Mouse (Mus musculus) spleen, adult 2 months (tissue): ENCODE results near the gene Iqcn. TPM values are rescaled to one million over a fixed set of nuclear protein-coding genes. Genes with fewer than 3 reads are reported as not detected.
A peak's percentile ranks its signal among the peaks of the same experiment; 100 is the strongest.

Source experiments
- DNase-seq, 2 experiments: peaks; one replicate each; pipeline versions ENCODE4 v3.0.0 to v3.0.0-alpha.2; 2012 to 2021; ENCODE audit warnings: low spot score in 2 of 2, low read depth in 1 of 2
- H3K27ac ChIP-seq: fragments of 200-500 bp; 2 replicates; pipeline ENCODE4 v1.5.1; 2012; ENCODE audit warnings: low read length, inconsistent platforms; ENCODE audit not compliant: insufficient read depth
- H3K27me3 ChIP-seq: fragments of 200-500 bp; 2 replicates; pipeline ENCODE4 v1.6.1; 2012; ENCODE audit warnings: mild to moderate bottlenecking, moderate library complexity, low read length, inconsistent platforms; ENCODE audit not compliant: control insufficient read depth, insufficient read depth
- H3K36me3 ChIP-seq: fragments of 200-500 bp; 2 replicates; pipeline ENCODE4 v1.6.1; 2012; ENCODE audit warnings: mild to moderate bottlenecking, low read length, inconsistent platforms; ENCODE audit not compliant: control insufficient read depth, insufficient read depth
- H3K4me1 ChIP-seq: fragments of 200-500 bp; 2 replicates; pipeline ENCODE4 v1.6.1; 2011; ENCODE audit warnings: inconsistent platforms; ENCODE audit not compliant: control insufficient read depth, insufficient read depth, insufficient read length
- H3K4me3 ChIP-seq: fragments of 200-500 bp; 2 replicates; pipeline ENCODE4 v1.5.1; 2011; ENCODE audit warnings: mild to moderate bottlenecking, inconsistent platforms; ENCODE audit not compliant: insufficient read depth, insufficient read length; ENCODE audit errors: extremely low read depth
- CTCF ChIP-seq: fragments of 200-500 bp; IDR thresholded peaks from 2 replicates; pipeline ENCODE4 v1.5.1; 2011; ENCODE audit warnings: mild to moderate bottlenecking, inconsistent platforms; ENCODE audit not compliant: insufficient read depth, insufficient read length, insufficient replicate concordance; ENCODE audit errors: extremely low read depth
- POLR2A ChIP-seq: fragments of 200-500 bp; IDR thresholded peaks from 2 replicates; pipeline ENCODE4 v1.6.1; 2011; ENCODE audit warnings: low read depth, low read length, inconsistent platforms
- WGBS: fragments of 180-500 bp; shearing (Covaris S2); methylation state at CpG from one replicate; pipeline ENCODE4 v1.1.7; 2018; 5-methylcytosine and 5-hydroxymethylcytosine counted together
- polyA plus RNA-seq: library from polyadenylated mRNA; depleted of rRNA; stranded (reverse); fragments of >200 nt; gene quantifications from 2 replicates; pipeline ENCODE4 v1.2.3, GENCODE M21; 2012

Gene Iqcn
- polyA plus RNA-seq, 1 experiment: 0.09 TPM

DNA sequence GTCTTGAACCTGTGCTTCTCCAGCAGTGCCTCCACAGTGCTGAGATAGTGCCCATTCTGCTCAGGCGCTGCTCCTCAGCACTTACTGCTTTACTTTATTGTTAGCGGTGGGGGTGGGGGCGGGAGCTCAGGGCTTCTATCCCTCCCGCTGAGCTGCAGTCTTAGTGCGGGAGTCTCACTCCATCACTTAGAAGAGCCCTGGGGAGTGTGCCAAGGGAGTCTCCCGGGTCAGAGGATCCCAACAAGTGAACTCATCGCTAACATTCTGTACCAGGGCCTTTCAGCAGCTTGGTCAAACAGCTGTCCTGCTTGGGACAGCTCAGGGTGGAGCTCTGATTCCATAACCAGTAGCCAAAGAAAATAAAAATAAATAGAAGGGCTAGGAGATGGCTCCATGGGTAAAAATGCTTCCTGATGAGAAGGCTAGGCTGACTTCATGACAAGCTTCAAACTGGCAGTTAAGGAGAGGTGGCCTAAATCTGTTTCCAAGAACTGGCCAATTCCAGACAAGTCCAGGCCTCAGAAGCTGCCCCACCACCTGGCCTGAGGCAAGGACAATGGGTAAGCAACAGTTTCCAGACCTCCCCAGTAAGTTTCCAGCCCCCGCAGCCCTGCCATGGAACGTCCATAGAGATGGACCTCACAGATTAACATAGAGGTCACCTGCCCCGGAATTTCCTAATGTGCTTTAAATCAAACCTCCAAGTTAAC, 31.5 kb upstream of the Iqcn start:
- Histone ChIP-seq H3K36me3 (no peaks in the 10 kb centered on the region), H3K4me1 (peaks cover 26% of the 10 kb centered on the region; the same call in 1 of the 2 replicates), H3K27me3 (no peaks in the 10 kb centered on the region), H3K27ac (no peak overlapping the region), H3K4me3 (no peak overlapping the region)
- no peak for DNase-seq
- 83% methylated on average over 10 of the region's 10 CpGs for WGBS
- no peak for TF ChIP-seq CTCF
- no peak for TF ChIP-seq POLR2A

DNA sequence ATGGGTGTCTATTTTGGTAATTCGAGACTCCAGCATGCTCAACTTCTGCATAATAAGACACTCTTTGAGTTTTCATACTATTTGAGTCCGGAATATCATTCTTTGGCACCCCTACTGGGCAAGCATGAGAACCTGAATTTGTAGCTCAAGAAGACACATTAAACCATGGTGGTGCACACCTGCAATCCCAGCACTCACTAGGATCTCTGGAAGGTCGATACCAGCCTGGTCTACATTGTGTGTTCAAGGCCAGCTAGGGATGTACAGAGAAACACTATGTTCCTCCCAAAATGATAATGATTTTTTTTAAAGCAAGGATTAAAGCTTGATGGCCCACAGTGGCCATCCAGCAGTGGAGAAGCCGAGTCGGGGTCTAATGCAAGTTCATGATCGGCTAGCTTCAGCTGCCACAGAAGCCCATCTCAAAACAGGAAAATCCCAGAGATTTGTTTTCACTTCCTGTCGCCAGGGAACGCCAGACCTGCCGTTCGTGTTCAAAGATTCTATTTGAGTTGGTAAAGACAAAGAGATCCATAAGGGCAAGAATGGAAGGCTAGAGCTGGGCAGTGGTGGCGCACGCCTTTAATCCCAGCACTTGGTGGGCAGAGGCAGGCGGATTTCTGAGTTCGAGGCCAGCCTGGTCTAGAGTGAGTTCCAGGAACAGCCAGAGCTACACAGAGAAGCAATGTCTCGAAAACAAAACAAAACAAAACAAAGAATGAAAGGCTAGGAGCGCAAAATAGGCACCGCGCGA, 30.8 kb upstream of the Iqcn start:
- Histone ChIP-seq H3K4me1 (peaks cover 29% of the 10 kb centered on the region; the same call in 1 of the 2 replicates), H3K27me3 (no peaks in the 10 kb centered on the region)
- DNase-seq: no peak

DNA sequence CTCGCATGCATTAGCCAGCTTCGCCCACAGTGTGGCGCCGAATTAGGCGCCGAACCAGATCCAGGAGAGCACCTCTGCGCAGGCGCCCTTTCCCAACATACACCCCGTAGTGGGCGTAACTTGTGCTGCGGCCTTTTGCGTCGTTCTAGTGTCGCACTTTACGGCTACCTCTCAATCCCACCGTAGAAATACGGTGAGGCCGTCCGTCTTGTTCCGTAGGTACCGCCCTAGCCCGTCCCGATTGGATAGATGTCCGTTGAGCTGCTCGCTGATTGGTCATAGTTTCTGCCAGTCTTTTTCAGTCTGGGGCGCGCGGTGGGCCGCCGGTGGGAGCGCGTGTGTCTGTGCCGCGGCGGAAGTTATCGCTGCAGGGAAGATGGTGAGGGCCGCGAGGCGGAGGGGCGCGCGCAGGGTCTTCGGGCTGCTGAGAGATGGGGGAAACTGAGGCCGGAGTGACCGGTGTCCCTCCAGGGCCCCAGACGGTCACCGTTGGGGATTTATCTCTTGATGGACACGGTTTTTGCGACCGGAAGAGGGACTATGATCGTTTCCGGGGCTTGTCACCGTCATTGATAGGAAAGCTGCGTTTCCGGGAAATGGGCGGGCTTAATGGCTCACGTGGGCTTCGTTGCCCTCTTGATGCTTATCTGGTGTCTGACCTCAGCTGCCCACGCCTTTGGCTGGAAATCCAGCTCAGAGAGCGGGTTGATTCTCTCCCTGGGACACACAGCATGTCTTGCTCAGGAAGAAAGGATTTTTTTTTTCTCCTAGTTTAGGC, 30.0 kb upstream of the Iqcn start, which contains the start of gene Lsm4:
TSS of gene Lsm4 (plus strand) at position 170 of the 778 bp plus-strand sequence.
- under 1% methylated on average over 60 of the region's 60 CpGs for WGBS
- peak; percentile 92 for TF ChIP-seq CTCF
- peak; percentile 31 for TF ChIP-seq POLR2A
- peak; percentile 95 to 99 for DNase-seq
- Histone ChIP-seq H3K27me3 (no peaks in the 10 kb centered on the region), H3K36me3 (peaks cover 6% of the 10 kb centered on the region), H3K27ac (peak within 1 kb of the TSS; percentile 99), H3K4me3 (peak within 1 kb of the TSS; percentile 73), H3K4me1 (peaks cover 33% of the 10 kb centered on the region; the same call in 1 of the 2 replicates)

More for the DNA sequence above, 30.8 kb upstream of the Iqcn start:
- TF ChIP-seq CTCF: no peak
- TF ChIP-seq POLR2A: no peak
- Histone ChIP-seq H3K27ac (peak overlapping the region; percentile 67), H3K4me3 (peak overlapping the region; percentile 20), H3K36me3 (no peaks in the 10 kb centered on the region)
- 36% methylated on average over 19 of the region's 19 CpGs for WGBS

DNA sequence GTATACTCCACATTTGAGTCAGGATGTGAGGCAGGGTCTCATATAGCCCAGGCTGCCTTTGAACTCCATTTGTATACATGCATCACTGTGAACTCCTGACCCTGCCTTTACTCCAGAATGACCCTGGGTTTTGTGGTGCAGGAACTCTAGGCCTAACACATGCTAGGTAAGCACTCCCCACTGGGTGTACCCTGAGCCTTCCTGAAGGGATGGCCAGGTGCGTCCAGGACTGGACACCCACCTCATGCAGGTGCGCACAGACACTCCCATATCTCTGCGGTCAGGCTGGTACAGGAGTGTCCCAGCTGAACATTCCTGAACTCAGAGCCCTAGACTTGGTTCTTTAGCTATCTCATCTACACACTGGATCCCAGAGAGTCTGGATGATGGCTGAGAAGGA, 29.1 kb upstream of the Iqcn start:
- Histone ChIP-seq H3K4me1 (peaks cover 33% of the 10 kb centered on the region; the same call in 1 of the 2 replicates), H3K27me3 (no peaks in the 10 kb centered on the region), H3K27ac (peak overlapping the region; percentile 99), H3K36me3 (peaks cover 12% of the 10 kb centered on the region), H3K4me3 (peak overlapping the region; percentile 73; the same call in 1 of the 2 replicates)
- no peak for DNase-seq
- TF ChIP-seq CTCF: no peak
- TF ChIP-seq POLR2A: no peak
- WGBS: 80% methylated on average over 3 of the region's 3 CpGs

DNA sequence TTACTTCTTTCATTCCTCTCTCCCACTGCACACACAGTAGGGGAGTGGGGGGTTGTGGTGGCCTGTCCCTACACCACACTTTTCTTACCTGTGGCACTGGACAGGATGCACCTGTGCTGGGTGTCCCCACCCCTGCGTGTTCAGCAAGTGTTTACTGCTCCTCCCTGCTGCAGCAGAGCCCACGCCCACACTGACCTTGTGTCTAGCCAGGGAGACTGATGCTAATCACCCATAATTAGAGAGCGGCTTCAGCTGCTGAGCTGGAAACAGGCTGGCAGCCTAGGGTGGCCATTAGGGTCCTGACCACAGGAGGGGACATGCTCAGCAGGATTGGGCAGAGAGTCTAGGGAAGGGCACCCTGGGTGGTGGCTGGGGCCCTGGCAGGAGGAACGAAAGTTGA, 28.5 kb upstream of the Iqcn start:
- Histone ChIP-seq H3K27ac (peak overlapping the region; percentile 99), H3K27me3 (no peaks in the 10 kb centered on the region), H3K4me1 (peaks cover 33% of the 10 kb centered on the region; the same call in 1 of the 2 replicates), H3K36me3 (peaks cover 12% of the 10 kb centered on the region), H3K4me3 (no peak overlapping the region)
- no peak for TF ChIP-seq POLR2A
- no peak for TF ChIP-seq CTCF
- WGBS: 39% methylated on average over 4 of the region's 4 CpGs
- no peak for DNase-seq

DNA sequence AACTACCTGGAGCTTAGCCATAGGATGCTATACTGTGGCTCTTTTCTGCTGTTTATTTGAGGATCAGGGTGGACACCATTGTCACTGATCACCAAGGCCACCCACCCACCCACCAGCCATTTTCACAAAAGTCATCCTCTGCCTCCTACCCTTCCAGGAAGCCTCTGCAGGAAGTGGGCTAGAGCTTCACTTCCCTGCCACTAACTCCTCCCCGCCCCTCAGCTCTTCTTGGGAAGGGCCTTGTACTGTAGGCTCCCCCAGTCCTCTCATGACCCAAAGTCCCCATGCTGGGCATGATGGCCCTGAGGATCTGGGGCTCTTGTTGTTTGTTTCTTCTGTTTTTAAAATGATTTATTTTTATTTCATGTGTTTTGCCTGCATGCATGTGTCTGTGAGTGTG, 27.9 kb upstream of the Iqcn start:
- Histone ChIP-seq H3K36me3 (peaks cover 12% of the 10 kb centered on the region), H3K27ac (peak overlapping the region; percentile 99), H3K4me1 (peaks cover 33% of the 10 kb centered on the region; the same call in 1 of the 2 replicates), H3K27me3 (no peaks in the 10 kb centered on the region), H3K4me3 (no peak overlapping the region)
- peak in 1 of 2 experiments; percentile 45 for DNase-seq
- 18% methylated on average over 1 of the region's 1 CpGs for WGBS
- TF ChIP-seq CTCF: no peak
- TF ChIP-seq POLR2A: no peak
